Mouse (Mus musculus) right cerebral cortex, postnatal 10 days (tissue): ENCODE results near the gene Eno3.

Experiments used
- DNase-seq, 2 experiments: peaks; one replicate each; pipeline ENCODE4 v3.0.0; 2021; ENCODE audit warnings: low spot score in 2 of 2

Eno3 gene

GRCm38 (mm10) chr11:70644564-70645103 is 12.4 kb upstream of the Eno3 start:
- no peak for DNase-seq

- DNase-seq, result peak in 1 of 2 experiments; percentile 33
Observed at GRCm38 (mm10) chr11:70645461-70646258, 11.3 kb upstream of the Eno3 start.

- DNase-seq, result peak in 1 of 2 experiments; percentile 60
Observed at GRCm38 (mm10) chr11:70646259-70646555, 10.8 kb upstream of the Eno3 start.

GRCm38 (mm10) chr11:70646691-70647650 is 10.0 kb upstream of the Eno3 start, which contains the start of the genes Rnf167 and Slc25a11:
Gene Rnf167 (plus strand): TSS chr11:70647235.
Gene Slc25a11 (minus strand): TSS chr11:70647479.
- peak; percentile 98 for DNase-seq

GRCm38 (mm10) chr11:70647716-70648420 is 9.1 kb upstream of the Eno3 start:
- DNase-seq, result peak in 1 of 2 experiments; percentile 52

DNA sequence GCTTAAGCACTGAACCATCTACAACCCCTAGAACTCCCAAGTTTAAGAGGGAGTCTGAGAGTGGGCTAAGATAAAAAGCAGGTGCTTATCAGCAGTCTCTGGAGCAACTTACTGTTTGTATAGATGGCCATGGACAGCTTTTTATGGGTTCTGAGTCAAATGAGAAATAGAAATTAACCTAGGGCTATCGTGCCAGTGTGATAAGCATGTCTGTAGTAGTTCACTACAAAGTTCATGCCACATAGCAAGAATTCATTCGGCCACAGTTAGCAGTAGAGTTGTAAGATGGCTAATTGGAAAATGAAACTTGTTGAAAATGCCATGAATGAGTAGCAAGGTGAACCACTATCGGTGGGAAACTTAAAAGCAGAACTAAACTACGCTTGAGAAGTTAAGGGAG is 8.5 kb upstream of the Eno3 start:
- DNase-seq, result no peak

- peak in 1 of 2 experiments; percentile 31 for DNase-seq
Observed at GRCm38 (mm10) chr11:70649185-70649734, 7.7 kb upstream of the Eno3 start.

- DNase-seq, result peak in 1 of 2 experiments; percentile 29
Observed at GRCm38 (mm10) chr11:70650322-70651175, 6.5 kb upstream of the Eno3 start.

GRCm38 (mm10) chr11:70651391-70651790 is 5.6 kb upstream of the Eno3 start:
- DNase-seq, result peak in 1 of 2 experiments; percentile 25

DNA sequence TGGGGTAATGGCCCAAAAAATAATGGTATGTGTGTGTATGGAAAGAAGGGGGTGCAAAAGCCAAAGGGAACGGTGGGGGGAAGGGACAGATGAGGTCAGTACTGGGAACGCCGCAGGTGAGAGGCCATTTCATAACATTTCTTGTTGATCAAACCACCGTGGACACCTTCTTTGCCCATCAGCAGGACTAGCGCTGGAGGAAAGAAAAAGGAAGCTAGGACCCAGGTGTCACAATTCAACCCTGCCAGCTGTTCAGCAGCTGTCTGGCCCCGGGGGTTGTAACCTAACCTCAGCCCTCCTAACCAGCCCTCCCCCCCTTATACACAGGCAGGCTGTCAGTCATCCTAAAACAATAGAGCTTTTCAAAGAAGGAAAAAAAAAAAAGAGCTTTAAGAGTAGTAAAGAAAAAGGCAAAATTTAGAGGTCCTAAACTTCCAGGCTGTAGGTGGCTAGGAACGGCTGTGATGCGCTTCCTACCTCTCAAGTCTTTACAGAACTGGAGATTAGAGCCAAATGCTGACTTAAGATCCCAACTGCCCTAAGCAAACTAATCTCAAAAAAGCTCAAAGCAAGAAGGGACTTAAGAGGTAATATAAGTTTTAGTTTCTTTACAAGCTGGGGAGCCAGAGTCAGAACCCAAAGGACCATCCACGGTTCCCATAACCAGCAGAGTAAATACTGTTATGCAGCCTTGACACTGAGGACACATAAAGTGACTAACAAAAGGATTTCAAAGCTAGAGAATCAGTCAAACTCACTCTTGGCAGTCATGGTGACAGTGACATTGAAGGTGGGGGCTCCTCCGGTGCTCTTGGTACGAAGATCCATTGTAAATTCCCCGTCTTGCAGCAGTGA is 4.7 kb upstream of the Eno3 start:
- peak in 1 of 2 experiments; percentile 38 for DNase-seq

GRCm38 (mm10) chr11:70652884-70653344 is 4.1 kb upstream of the Eno3 start:
- peak in 1 of 2 experiments; percentile 28 for DNase-seq

DNA sequence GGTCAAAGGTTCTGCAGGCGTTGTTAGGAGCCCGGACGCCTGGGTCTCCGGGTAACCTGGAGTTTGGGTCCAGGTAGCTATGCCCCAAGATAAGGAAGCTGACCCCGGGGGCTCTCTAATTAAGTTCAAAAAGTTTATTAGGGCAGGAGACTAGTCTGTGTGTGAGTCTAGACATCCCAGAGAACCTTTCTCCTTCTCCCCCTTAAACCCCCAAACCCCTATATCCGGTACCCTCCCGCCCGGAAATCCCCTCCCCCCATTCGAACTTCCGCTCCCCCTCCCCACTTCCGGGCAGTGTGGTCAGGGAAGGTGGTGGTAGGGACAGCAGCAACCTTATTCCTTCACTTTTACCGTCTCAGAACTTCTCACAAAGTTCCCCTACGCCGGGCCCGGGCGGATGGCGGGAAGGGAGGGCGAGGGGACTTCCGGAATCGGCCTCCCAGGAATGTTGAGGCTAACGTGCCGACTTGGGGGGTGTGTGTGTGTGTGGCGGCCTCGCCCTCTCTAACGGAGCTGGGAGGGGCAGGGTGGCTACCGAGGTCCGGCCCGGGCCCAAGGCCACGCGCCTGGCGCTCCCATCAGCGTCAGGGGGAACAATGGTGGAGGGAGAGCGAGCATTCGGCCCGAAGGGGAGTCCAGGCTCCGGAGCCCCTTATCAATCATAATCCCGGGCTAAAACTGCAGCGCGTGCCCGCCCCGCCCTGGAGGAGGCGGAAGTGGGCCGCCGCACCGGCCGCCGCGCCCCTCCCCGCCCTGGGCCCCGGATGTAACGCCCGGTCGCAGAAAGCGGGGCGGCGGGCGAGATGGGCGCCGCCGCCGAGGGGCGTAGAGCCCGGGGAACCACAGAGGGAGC is 3.4 kb upstream of the Eno3 start:
- peak; percentile 60 to 64 for DNase-seq

DNA sequence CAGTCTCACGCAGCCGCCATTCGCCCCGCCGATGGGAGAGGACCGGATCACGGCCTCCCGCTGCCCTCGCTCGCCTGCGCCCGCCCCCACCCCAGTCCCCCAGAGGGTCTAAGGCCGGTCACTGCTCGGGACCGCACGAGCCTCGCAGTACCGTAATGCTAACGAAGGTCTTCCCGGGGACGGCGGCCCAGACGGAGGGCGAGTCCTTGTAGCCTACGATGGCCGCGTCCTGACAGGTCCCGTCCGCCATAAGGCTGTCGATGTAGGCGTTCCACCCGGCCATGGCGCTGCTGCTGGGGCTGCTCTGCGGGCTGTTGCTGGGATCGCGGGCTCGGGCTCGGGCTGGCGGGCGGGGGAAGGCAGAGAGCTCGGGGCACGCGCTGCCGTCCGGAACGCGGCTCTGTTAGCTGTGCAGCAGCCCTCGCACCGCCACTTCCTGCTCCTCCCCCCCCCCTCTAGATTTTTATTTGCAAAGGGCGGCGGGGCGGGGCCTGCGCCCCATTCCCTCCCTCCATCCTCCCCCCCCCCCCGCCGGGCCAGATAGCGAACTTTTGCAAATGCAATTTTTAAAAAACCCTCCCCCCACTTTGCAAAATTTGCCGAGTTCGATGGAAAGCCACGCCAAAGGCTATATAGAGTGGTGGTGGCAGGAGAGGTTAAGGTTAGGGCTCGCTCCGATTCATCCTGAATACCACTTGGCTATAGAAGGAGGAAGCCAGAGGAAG is 2.6 kb upstream of the Eno3 start, which contains the start of gene Pfn1:
TSS of gene Pfn1 (minus strand) at position 447 of the 725 bp plus-strand sequence.
- peak; percentile 82 to 83 for DNase-seq

- peak; percentile 84 to 87 for DNase-seq
Observed at GRCm38 (mm10) chr11:70654923-70655570, 2.0 kb upstream of the Eno3 start.

DNA sequence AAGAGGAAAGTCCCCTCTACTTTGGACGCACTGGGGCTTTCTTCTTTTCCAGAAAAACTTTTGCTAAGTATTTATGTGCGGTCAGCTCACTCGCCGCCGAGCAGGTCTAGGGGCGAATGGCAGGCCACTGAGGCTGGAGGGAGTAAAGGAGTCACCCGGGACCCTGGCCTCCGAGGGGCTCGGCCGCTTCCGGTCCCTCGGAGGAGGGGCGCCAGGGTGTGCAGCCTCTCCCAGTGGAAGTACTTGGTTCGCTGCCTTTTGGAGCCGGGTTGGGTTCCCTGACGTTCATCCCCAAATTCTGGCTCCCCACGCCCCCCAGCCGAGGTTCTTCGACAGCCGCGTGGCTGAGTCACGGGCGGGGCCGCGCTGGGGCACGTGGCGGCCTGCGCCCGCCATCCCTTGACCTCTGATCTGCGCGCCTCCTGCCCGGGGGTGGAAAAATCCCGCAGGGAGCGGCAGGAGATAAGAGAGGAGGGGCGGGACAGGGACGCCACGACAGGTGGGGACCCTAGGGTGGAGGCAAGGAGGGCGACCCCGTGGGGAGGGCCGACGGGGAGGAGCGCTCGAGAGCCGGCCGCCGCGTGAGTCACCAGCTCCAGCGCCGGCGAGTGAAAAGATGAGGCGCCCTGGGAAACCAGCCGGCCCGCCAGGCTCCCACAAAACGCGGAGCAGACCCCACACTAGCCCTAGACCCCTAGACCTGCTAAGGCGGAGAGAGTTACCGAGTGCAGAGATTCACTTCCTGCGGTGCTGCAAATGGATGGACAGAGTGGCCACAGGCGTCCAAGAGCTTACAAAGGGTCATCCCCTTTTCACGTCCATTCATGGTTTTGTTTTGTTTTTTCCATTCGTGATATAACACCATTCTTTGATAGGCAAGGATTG is 1.2 kb upstream of the Eno3 start:
- DNase-seq, result peak in 1 of 2 experiments; percentile 51

GRCm38 (mm10) chr11:70656456-70656927 is 510 bp upstream of the Eno3 start:
- DNase-seq, result peak in 1 of 2 experiments; percentile 57
